Mouse (Mus musculus) hindlimb bud, embryonic 11.5 days (tissue): ENCODE results near the gene Casz1.

ENCODE experiments used
- DNase-seq: peaks from one replicate; pipeline ENCODE4 v3.0.0-alpha.2; 2012; ENCODE audit warnings: low read depth, low spot score; ENCODE audit errors: extremely low spot score

The Casz1 gene

DNA sequence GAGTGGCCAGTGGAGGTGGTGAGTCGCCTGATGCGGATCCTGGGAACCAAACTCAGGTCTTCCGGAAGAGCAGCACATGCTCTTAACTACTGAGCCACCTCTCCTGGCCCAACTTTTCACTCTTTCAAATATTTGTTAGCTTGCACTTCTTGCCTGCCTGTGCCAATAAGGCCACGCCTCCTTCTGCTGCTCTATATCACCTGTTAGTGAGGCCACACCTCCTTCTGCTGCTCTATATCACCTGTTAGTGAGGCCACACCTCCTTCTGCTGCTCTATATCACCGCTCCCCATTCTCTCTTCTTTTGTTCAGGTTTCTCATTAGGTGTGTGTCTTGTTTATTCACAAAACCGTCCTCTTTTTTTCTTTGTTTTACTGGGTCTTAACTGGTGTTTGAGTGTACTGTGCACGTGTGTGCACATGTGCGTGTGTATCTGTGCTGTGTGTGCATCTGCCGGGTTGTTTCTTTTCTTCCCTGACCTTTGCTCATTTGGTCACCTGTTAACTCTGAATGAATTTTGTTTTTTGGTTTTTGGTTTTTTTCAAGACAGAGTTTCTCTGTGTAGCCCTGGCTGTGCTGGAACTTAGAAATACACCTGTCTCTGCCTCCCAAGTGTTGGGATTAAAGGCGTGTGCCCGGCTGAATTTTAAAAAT is 198.3 kb downstream of the Casz1 start:
- no peak for DNase-seq
